Mouse (Mus musculus): ENCODE data around the gene Zfp160. TPM values are rescaled to one million over a fixed set of nuclear protein-coding genes. Genes with fewer than 3 reads are reported as not detected.
"Not testable (repeated sequence)": the region's sequence is repeated elsewhere in the genome, so short reads cannot be mapped to it uniquely, and the experiment has no call there.

Gene Zfp160
- polyA plus RNA-seq, 1 experiment from 2014 or later: 17.6 TPM

GRCm38 (mm10) chr17:21053267-21053666, 44.6 kb downstream of the Zfp160 start:
- Histone ChIP-seq H3K9ac (no peak overlapping the region), H3K4me3 (no peak overlapping the region), H3K9me3 (no peaks in the 10 kb centered on the region), H3K27ac (no peak overlapping the region), H3K36me3 (no peaks in the 10 kb centered on the region), H3K27me3 (replicated peaks) (no peaks in the 10 kb centered on the region), H3K4me1 (no peaks in the 10 kb centered on the region), H3K4me2 (replicated peaks) (no peak overlapping the region)
- 90% methylated on average over 2 of the region's 2 CpGs for WGBS
- no peak for ATAC-seq (ENCODE audit: low FRiP score, low read depth)

- not testable (repeated sequence) for ATAC-seq (ENCODE audit: low FRiP score, low read depth); H3K4me3 ChIP-seq; H3K36me3 ChIP-seq; H3K27ac ChIP-seq; H3K9ac ChIP-seq; H3K27me3 ChIP-seq (replicated peaks); H3K9me3 ChIP-seq; H3K4me1 ChIP-seq; H3K4me2 ChIP-seq (replicated peaks)
- WGBS: 82% methylated on average over 1 of the region's 1 CpGs
Measured at GRCm38 (mm10) chr17:21055111-21055510, 46.4 kb downstream of the Zfp160 start.

- H3K9ac ChIP-seq: no peak overlapping the region
- 41% methylated on average over 1 of the region's 1 CpGs for WGBS
- no peaks in the 10 kb centered on the region for H3K36me3 ChIP-seq
- H3K4me1 ChIP-seq: no peaks in the 10 kb centered on the region
- ATAC-seq (ENCODE audit: low FRiP score, low read depth): no peak
- no peaks in the 10 kb centered on the region for H3K27me3 ChIP-seq (replicated peaks)
- H3K4me2 ChIP-seq (replicated peaks): no peak overlapping the region
- H3K27ac ChIP-seq: no peak overlapping the region
- H3K4me3 ChIP-seq: no peak overlapping the region
- no peaks in the 10 kb centered on the region for H3K9me3 ChIP-seq
Measured at GRCm38 (mm10) chr17:21065501-21065900, 56.8 kb downstream of the Zfp160 start.

GRCm38 (mm10) chr17:21067036-21067435, 58.3 kb downstream of the Zfp160 start:
- Histone ChIP-seq H3K4me2 (replicated peaks) (no peak overlapping the region), H3K9ac (no peak overlapping the region), H3K4me1 (no peaks in the 10 kb centered on the region), H3K36me3 (no peaks in the 10 kb centered on the region), H3K9me3 (0 out of 2 replicates have a peak, but pooled peaks cover 4% of the 10 kb centered on the region), H3K27ac (no peak overlapping the region), H3K4me3 (no peak overlapping the region), H3K27me3 (replicated peaks) (no peaks in the 10 kb centered on the region)
- ATAC-seq (ENCODE audit: low FRiP score, low read depth): no peak

- not testable (repeated sequence) for H3K9ac ChIP-seq; H3K4me3 ChIP-seq; H3K9me3 ChIP-seq; H3K4me1 ChIP-seq; H3K27me3 ChIP-seq (replicated peaks); ATAC-seq (ENCODE audit: low FRiP score, low read depth); H3K27ac ChIP-seq; H3K4me2 ChIP-seq (replicated peaks); H3K36me3 ChIP-seq
- no CpG with 5 or more reads among the region's 3 CpGs for WGBS
Measured at GRCm38 (mm10) chr17:21069443-21069842, 60.7 kb downstream of the Zfp160 start.

- not testable (repeated sequence) for H3K4me2 ChIP-seq (replicated peaks); H3K27ac ChIP-seq; H3K9ac ChIP-seq; H3K27me3 ChIP-seq (replicated peaks); ATAC-seq (ENCODE audit: low FRiP score, low read depth); H3K4me3 ChIP-seq; H3K9me3 ChIP-seq; H3K4me1 ChIP-seq; H3K36me3 ChIP-seq
- WGBS: 91% methylated on average over 2 of the region's 2 CpGs
Measured at GRCm38 (mm10) chr17:21070971-21071370, 62.3 kb downstream of the Zfp160 start.

Other genes starting within 250 kb of the Zfp160 start
- not detected in 2 replicates for gene Vmn1r228, start 222.7 kb upstream of the Zfp160 start, polyA plus RNA-seq (2016; fragmentation: Nextera tagmentation; extraction: Ambion mirVana)
- not detected in 2 replicates for gene Vmn1r229, start 197.3 kb upstream of the Zfp160 start, polyA plus RNA-seq (2016; fragmentation: Nextera tagmentation; extraction: Ambion mirVana)
- gene Vmn1r230, start 168.5 kb upstream of the Zfp160 start, polyA plus RNA-seq (2016; fragmentation: Nextera tagmentation; extraction: Ambion mirVana): not detected in 2 replicates
- not detected in 2 replicates for gene Vmn1r231, start 103.8 kb upstream of the Zfp160 start, polyA plus RNA-seq (2016; fragmentation: Nextera tagmentation; extraction: Ambion mirVana)
- not detected in 2 replicates for gene Vmn1r232, start 89.2 kb upstream of the Zfp160 start, polyA plus RNA-seq (2016; fragmentation: Nextera tagmentation; extraction: Ambion mirVana)
- gene Ppp2r1a, start 63.6 kb upstream of the Zfp160 start, polyA plus RNA-seq (2016; fragmentation: Nextera tagmentation; extraction: Ambion mirVana): 546 and 551 TPM in 2 replicates
- not detected in 2 replicates for gene Vmn1r233, start 12.4 kb upstream of the Zfp160 start, polyA plus RNA-seq (2016; fragmentation: Nextera tagmentation; extraction: Ambion mirVana)
- not detected in 2 replicates for gene Vmn1r234, start 217.2 kb downstream of the Zfp160 start, polyA plus RNA-seq (2016; fragmentation: Nextera tagmentation; extraction: Ambion mirVana)
- gene Vmn1r235, start 247.5 kb downstream of the Zfp160 start, polyA plus RNA-seq (2016; fragmentation: Nextera tagmentation; extraction: Ambion mirVana): not detected in 2 replicates

Data from neural tube, embryonic 12.5 days (tissue).